Mouse (Mus musculus) intestine, embryonic 15.5 days (tissue): ENCODE measurements around the gene Hvcn1. TPM values are rescaled to one million over a fixed set of nuclear protein-coding genes. Genes with fewer than 3 reads are reported as not detected.
"Not testable (repeated sequence)": the region's sequence is repeated elsewhere in the genome, so short reads cannot be mapped to it uniquely, and the experiment has no call there.

Experiments used
- ATAC-seq: fragments of 200-750 bp; cut with Nextera tagmentation; 2 replicates; pipeline ENCODE4 v1.8.0; 2017; ENCODE audit warnings: moderate TSS enrichment, moderate library complexity
- H3K27ac ChIP-seq: fragments of 300-500 bp; sonication (generic); 2 replicates; pipeline ENCODE4 v1.5.1; 2015; ENCODE audit warnings: mild to moderate bottlenecking, inconsistent platforms
- H3K27me3 ChIP-seq: fragments of 300-500 bp; sonication (generic); replicated peaks from 2 replicates; pipeline ENCODE4 v1.6.1; 2015; ENCODE audit warnings: inconsistent platforms
- H3K36me3 ChIP-seq: fragments of 300-500 bp; sonication (generic); 2 replicates; pipeline ENCODE4 v1.6.1; 2015; ENCODE audit warnings: inconsistent platforms
- H3K4me1 ChIP-seq: fragments of 300-500 bp; sonication (generic); replicated peaks from 2 replicates; pipeline ENCODE4 v1.6.1; 2015; ENCODE audit warnings: inconsistent platforms
- H3K4me2 ChIP-seq: fragments of 300-500 bp; sonication (generic); replicated peaks from 2 replicates; pipeline ENCODE4 v1.6.1; 2015; ENCODE audit warnings: mild to moderate bottlenecking, inconsistent platforms
- H3K4me3 ChIP-seq: fragments of 300-500 bp; sonication (generic); replicated peaks from 2 replicates; pipeline ENCODE4 v1.5.1; 2015; ENCODE audit warnings: inconsistent platforms
- H3K9ac ChIP-seq: fragments of 300-500 bp; sonication (generic); 2 replicates; pipeline ENCODE4 v1.6.1; 2015; ENCODE audit warnings: inconsistent platforms
- H3K9me3 ChIP-seq: fragments of 300-500 bp; sonication (generic); 2 replicates; pipeline ENCODE4 v1.6.1; 2016; ENCODE audit warnings: inconsistent platforms
- WGBS: fragments of 180-500 bp; shearing (Covaris S2); methylation state at CpG from one replicate; pipeline ENCODE4 v1.1.7; 2015; 5-methylcytosine and 5-hydroxymethylcytosine counted together
- polyA plus RNA-seq: library from polyadenylated mRNA; unstranded; fragments of >200 nt; fragmentation: Nextera tagmentation; extraction: Ambion mirVana; gene quantifications from 2 replicates; pipeline ENCODE4 v1.2.1, GENCODE M21; 2015

Gene Hvcn1
- polyA plus RNA-seq, 1 experiment from 2014 or later, result 5.8 TPM

- Histone ChIP-seq H3K9ac (peak overlapping the region; percentile 35; the same call in 1 of the 2 replicates), H3K27ac (peak overlapping the region; percentile 64; the same call in 1 of the 2 replicates), H3K4me3 (peak overlapping the region; percentile 29), H3K9me3 (no peaks in the 10 kb centered on the region), H3K4me1 (peaks cover 9% of the 10 kb centered on the region; the same call in 1 of the 2 replicates), H3K36me3 (no peaks in the 10 kb centered on the region), H3K27me3 (no peaks in the 10 kb centered on the region), H3K4me2 (peak overlapping the region; percentile 65)
- 10% methylated on average over 19 of the region's 21 CpGs for WGBS
- peak; percentile 85 for ATAC-seq
Observed at GRCm38 (mm10) chr5:122209591-122210368, 3.2 kb downstream of the Hvcn1 start.

GRCm38 (mm10) chr5:122210890-122211289 is 4.3 kb downstream of the Hvcn1 start:
- no peaks in the 10 kb centered on the region for H3K36me3 ChIP-seq
- peaks cover 9% of the 10 kb centered on the region; the same call in 1 of the 2 replicates for H3K4me1 ChIP-seq
- no peak overlapping the region for H3K4me3 ChIP-seq
- no peak overlapping the region for H3K9ac ChIP-seq
- no peak overlapping the region for H3K27ac ChIP-seq
- no peaks in the 10 kb centered on the region for H3K27me3 ChIP-seq
- ATAC-seq, result no peak
- WGBS, result 88% methylated on average over 8 of the region's 8 CpGs
- H3K9me3 ChIP-seq, result no peaks in the 10 kb centered on the region
- peak overlapping the region; percentile 14; the same call in 1 of the 2 replicates for H3K4me2 ChIP-seq

GRCm38 (mm10) chr5:122212125-122212524 is 5.5 kb downstream of the Hvcn1 start:
- H3K4me1 ChIP-seq, result peaks cover 9% of the 10 kb centered on the region; the same call in 1 of the 2 replicates
- no peaks in the 10 kb centered on the region for H3K27me3 ChIP-seq
- no peak overlapping the region for H3K4me3 ChIP-seq
- no peak overlapping the region for H3K4me2 ChIP-seq
- no peak for ATAC-seq
- WGBS, result 84% methylated on average over 8 of the region's 8 CpGs
- H3K9ac ChIP-seq, result no peak overlapping the region
- no peaks in the 10 kb centered on the region for H3K36me3 ChIP-seq
- H3K27ac ChIP-seq, result no peak overlapping the region
- no peaks in the 10 kb centered on the region for H3K9me3 ChIP-seq

- not testable (repeated sequence) for H3K4me1 ChIP-seq, H3K9ac ChIP-seq, H3K27ac ChIP-seq, H3K9me3 ChIP-seq, H3K4me3 ChIP-seq, ATAC-seq, H3K36me3 ChIP-seq, H3K4me2 ChIP-seq, H3K27me3 ChIP-seq
- WGBS, result 95% methylated on average over 1 of the region's 1 CpGs
Observed at GRCm38 (mm10) chr5:122212820-122213219, 6.2 kb downstream of the Hvcn1 start.

GRCm38 (mm10) chr5:122213861-122214260 is 7.3 kb downstream of the Hvcn1 start:
- no peak overlapping the region for H3K9ac ChIP-seq
- no peaks in the 10 kb centered on the region for H3K9me3 ChIP-seq
- H3K4me1 ChIP-seq, result peaks cover 9% of the 10 kb centered on the region; the same call in 1 of the 2 replicates
- H3K36me3 ChIP-seq, result no peaks in the 10 kb centered on the region
- no peak for ATAC-seq
- H3K27me3 ChIP-seq, result no peaks in the 10 kb centered on the region
- H3K27ac ChIP-seq, result no peak overlapping the region
- no peak overlapping the region for H3K4me2 ChIP-seq
- no peak overlapping the region for H3K4me3 ChIP-seq
- 88% methylated on average over 6 of the region's 6 CpGs for WGBS

- ATAC-seq, result no peak
- Histone ChIP-seq H3K9me3 (no peaks in the 10 kb centered on the region), H3K27ac (no peak overlapping the region), H3K4me3 (no peak overlapping the region), H3K9ac (no peak overlapping the region), H3K4me1 (peaks cover 10% of the 10 kb centered on the region), H3K36me3 (no peaks in the 10 kb centered on the region), H3K27me3 (no peaks in the 10 kb centered on the region), H3K4me2 (no peak overlapping the region)
- WGBS, result 93% methylated on average over 6 of the region's 6 CpGs
Observed at GRCm38 (mm10) chr5:122217636-122218035, 11.0 kb downstream of the Hvcn1 start.

GRCm38 (mm10) chr5:122218109-122218905 is 11.7 kb downstream of the Hvcn1 start:
- Histone ChIP-seq H3K9ac (no peak overlapping the region), H3K4me3 (no peak overlapping the region), H3K4me2 (no peak overlapping the region), H3K27me3 (no peaks in the 10 kb centered on the region), H3K9me3 (no peaks in the 10 kb centered on the region), H3K4me1 (peaks cover 10% of the 10 kb centered on the region), H3K27ac (no peak overlapping the region), H3K36me3 (no peaks in the 10 kb centered on the region)
- ATAC-seq, result no peak
- WGBS, result 85% methylated on average over 12 of the region's 12 CpGs

- Histone ChIP-seq H3K27ac (no peak overlapping the region), H3K9me3 (no peaks in the 10 kb centered on the region), H3K4me2 (no peak overlapping the region), H3K27me3 (no peaks in the 10 kb centered on the region), H3K36me3 (no peaks in the 10 kb centered on the region), H3K4me1 (peaks cover 10% of the 10 kb centered on the region), H3K4me3 (no peak overlapping the region), H3K9ac (no peak overlapping the region)
- 78% methylated on average over 7 of the region's 7 CpGs for WGBS
- no peak for ATAC-seq
Observed at GRCm38 (mm10) chr5:122218928-122219327, 12.3 kb downstream of the Hvcn1 start.

GRCm38 (mm10) chr5:122219655-122220629 is 13.3 kb downstream of the Hvcn1 start:
- no peak overlapping the region for H3K4me2 ChIP-seq
- no peak overlapping the region for H3K4me3 ChIP-seq
- no peak overlapping the region for H3K27ac ChIP-seq
- peaks cover 10% of the 10 kb centered on the region for H3K4me1 ChIP-seq
- 0 out of 2 replicates have a peak, but pooled peaks have one; percentile 20 for ATAC-seq
- H3K9ac ChIP-seq, result no peak overlapping the region; the same call in 1 of the 2 replicates
- no peaks in the 10 kb centered on the region for H3K27me3 ChIP-seq
- 61% methylated on average over 18 of the region's 18 CpGs for WGBS
- no peaks in the 10 kb centered on the region for H3K9me3 ChIP-seq
- no peaks in the 10 kb centered on the region for H3K36me3 ChIP-seq

GRCm38 (mm10) chr5:122221085-122221484 is 14.5 kb downstream of the Hvcn1 start:
- no peak overlapping the region for H3K4me2 ChIP-seq
- WGBS, result 88% methylated on average over 4 of the region's 4 CpGs

GRCm38 (mm10) chr5:122224291-122224690 is 17.7 kb downstream of the Hvcn1 start:
- no peak for ATAC-seq

More at GRCm38 (mm10) chr5:122221085-122221484, 14.5 kb downstream of the Hvcn1 start:
- no peaks in the 10 kb centered on the region for H3K27me3 ChIP-seq
- peaks cover 10% of the 10 kb centered on the region for H3K4me1 ChIP-seq
- H3K36me3 ChIP-seq, result no peaks in the 10 kb centered on the region
- no peak overlapping the region for H3K9ac ChIP-seq
- no peak overlapping the region for H3K27ac ChIP-seq
- ATAC-seq, result no peak
- H3K9me3 ChIP-seq, result no peaks in the 10 kb centered on the region
- H3K4me3 ChIP-seq, result no peak overlapping the region

More at GRCm38 (mm10) chr5:122224291-122224690, 17.7 kb downstream of the Hvcn1 start:
- H3K9ac ChIP-seq, result no peak overlapping the region
- no peaks in the 10 kb centered on the region for H3K36me3 ChIP-seq
- peaks cover 10% of the 10 kb centered on the region for H3K4me1 ChIP-seq
- 90% methylated on average over 2 of the region's 2 CpGs for WGBS
- H3K27ac ChIP-seq, result no peak overlapping the region
- H3K4me3 ChIP-seq, result no peak overlapping the region
- H3K9me3 ChIP-seq, result no peaks in the 10 kb centered on the region
- no peak overlapping the region for H3K4me2 ChIP-seq
- H3K27me3 ChIP-seq, result no peaks in the 10 kb centered on the region
